Mouse (Mus musculus): ENCODE results near the gene Gm21905. TPM values are rescaled to one million over a fixed set of nuclear protein-coding genes. Genes with fewer than 3 reads are reported as not detected.

Gm21905 gene
- polyA plus RNA-seq, 1 experiment from 2014 or later = not detected

GRCm38 (mm10) chr5:67883564-67884171 lies 62.6 kb downstream of the Gm21905 start:
- H3K4me2 ChIP-seq (ENCODE audit: low read depth, low read length) = no peak overlapping the region
- no peak for DNase-seq (ENCODE audit: low spot score)
- no peaks in the 10 kb centered on the region for H3K36me3 ChIP-seq (ENCODE audit: control insufficient read depth, insufficient read depth, low read length)
- 75% methylated on average over 1 of the region's 1 CpGs for WGBS
- H3K27ac ChIP-seq (replicated peaks; ENCODE audit: low read depth, low read length) = no peak overlapping the region
- no peak overlapping the region for H3K4me3 ChIP-seq (ENCODE audit: low read depth, low read length)
- ATAC-seq (ENCODE audit: low read depth) = no peak
- H3K9ac ChIP-seq (ENCODE audit: low read depth, low read length) = no peak overlapping the region
- no peaks in the 10 kb centered on the region for H3K9me3 ChIP-seq (ENCODE audit: control insufficient read depth, low read length)
- H3K4me1 ChIP-seq (ENCODE audit: control insufficient read depth, insufficient read depth, low read length) = no peaks in the 10 kb centered on the region
- no peaks in the 10 kb centered on the region; the same call in 1 of the 2 replicates for H3K27me3 ChIP-seq (replicated peaks; ENCODE audit: control insufficient read depth, insufficient read depth, low read length)

Other genes with a start within 250 kb of the Gm21905 start
- gene Atp8a1, start 99.0 kb downstream of the Gm21905 start, polyA plus RNA-seq (2014; fragmentation: Nextera tagmentation; extraction: Ambion mirVana) = 14.2 and 15.2 TPM in 2 replicates
- gene Gm5108, start 4.8 kb downstream of the Gm21905 start, polyA plus RNA-seq (2014; fragmentation: Nextera tagmentation; extraction: Ambion mirVana) = not detected in 2 replicates
- 0.15 TPM in 1 of 2 replicates, not detected in the other for gene Grxcr1, start 85.4 kb upstream of the Gm21905 start, polyA plus RNA-seq (2014; fragmentation: Nextera tagmentation; extraction: Ambion mirVana)

All from embryonic facial prominence, embryonic 14.5 days (tissue).